Mouse (Mus musculus) adrenal gland, adult 8-10 months (tissue): ENCODE results near the gene Sh2b1. TPM values are rescaled to one million over a fixed set of nuclear protein-coding genes. Genes with fewer than 3 reads are reported as not detected.

Experiments used
- DNase-seq: peaks from one replicate; pipeline ENCODE4 v3.0.0; 2022
- total RNA-seq, 4 experiments: library from RNA; stranded (reverse); gene quantifications; 2 replicates each; pipeline ENCODE4 v1.2.4; 2022

The Sh2b1 gene
- total RNA-seq, 4 experiments from 2014 or later: 54.3 to 78.7 (median 65.2) TPM

GRCm38 (mm10) chr7:126473470-126474086, 1.6 kb downstream of the Sh2b1 start:
- no peak for DNase-seq

GRCm38 (mm10) chr7:126472713-126473112, 2.5 kb downstream of the Sh2b1 start:
- no peak for DNase-seq

- DNase-seq: no peak
Measured at GRCm38 (mm10) chr7:126472306-126472705, 2.9 kb downstream of the Sh2b1 start.

- no peak for DNase-seq
Measured at GRCm38 (mm10) chr7:126471853-126472252, 3.4 kb downstream of the Sh2b1 start.

- DNase-seq: no peak
Measured at GRCm38 (mm10) chr7:126471361-126471760, 3.9 kb downstream of the Sh2b1 start.

GRCm38 (mm10) chr7:126470077-126470476, 5.1 kb downstream of the Sh2b1 start:
- DNase-seq: no peak

GRCm38 (mm10) chr7:126467834-126468627, 7.2 kb downstream of the Sh2b1 start:
- no peak for DNase-seq

GRCm38 (mm10) chr7:126467271-126467670, 8.0 kb downstream of the Sh2b1 start:
- no peak for DNase-seq

- no peak for DNase-seq
Measured at GRCm38 (mm10) chr7:126466707-126467106, 8.5 kb downstream of the Sh2b1 start.

- DNase-seq: no peak
Measured at GRCm38 (mm10) chr7:126466116-126466515, 9.1 kb downstream of the Sh2b1 start.

GRCm38 (mm10) chr7:126465246-126466030, 9.8 kb downstream of the Sh2b1 start:
- peak; percentile 59 for DNase-seq

GRCm38 (mm10) chr7:126464836-126465235, 10.4 kb downstream of the Sh2b1 start:
- no peak for DNase-seq

- DNase-seq: no peak
Measured at GRCm38 (mm10) chr7:126464121-126464520, 11.1 kb downstream of the Sh2b1 start.

- DNase-seq: no peak
Measured at GRCm38 (mm10) chr7:126463547-126463946, 11.7 kb downstream of the Sh2b1 start.

GRCm38 (mm10) chr7:126463004-126463403, 12.2 kb downstream of the Sh2b1 start, which contains the start of gene Atp2a1:
Atp2a1 (minus strand) TSS chr7:126463108.
- no peak for DNase-seq

- no peak for DNase-seq
Measured at GRCm38 (mm10) chr7:126461626-126462025, 13.6 kb downstream of the Sh2b1 start.

GRCm38 (mm10) chr7:126460623-126461399, 14.4 kb downstream of the Sh2b1 start:
- no peak for DNase-seq

- no peak for DNase-seq
Measured at GRCm38 (mm10) chr7:126458844-126459618, 16.2 kb downstream of the Sh2b1 start.

- no peak for DNase-seq
Measured at GRCm38 (mm10) chr7:126458225-126458624, 17.0 kb downstream of the Sh2b1 start.

GRCm38 (mm10) chr7:126456382-126457266, 18.6 kb downstream of the Sh2b1 start:
- DNase-seq: no peak
